Mouse (Mus musculus) lung, embryonic 14.5 days (tissue): ENCODE data around the gene Acot7. TPM values are rescaled to one million over a fixed set of nuclear protein-coding genes. Genes with fewer than 3 reads are reported as not detected.

Experiments
- ATAC-seq: fragments of 200-750 bp; cut with Nextera tagmentation; 2 replicates; pipeline ENCODE4 v1.8.0; 2017; ENCODE audit warnings: mild to moderate bottlenecking, moderate TSS enrichment, moderate library complexity; ENCODE audit not compliant: insufficient read depth
- DNase-seq: peaks from one replicate; pipeline ENCODE4 v3.0.0-alpha.2; 2015
- H3K27ac ChIP-seq: fragments of 300-500 bp; sonication (generic); 2 replicates; pipeline ENCODE4 v1.5.1; 2014; ENCODE audit warnings: low read depth, mild to moderate bottlenecking, moderate library complexity
- H3K27me3 ChIP-seq: fragments of 300-500 bp; sonication (generic); 2 replicates; pipeline ENCODE4 v1.6.1; 2014; ENCODE audit warnings: low read length, control low read depth; ENCODE audit not compliant: insufficient read depth
- H3K36me3 ChIP-seq: fragments of 300-500 bp; sonication (generic); 2 replicates; pipeline ENCODE4 v1.6.1; 2014; ENCODE audit warnings: control low read depth; ENCODE audit not compliant: insufficient read depth
- H3K4me1 ChIP-seq: fragments of 300-500 bp; sonication (generic); 2 replicates; pipeline ENCODE4 v1.6.1; 2014; ENCODE audit warnings: antibody characterized with exemption, control low read depth; ENCODE audit not compliant: insufficient read depth
- H3K4me2 ChIP-seq: fragments of 300-500 bp; sonication (generic); 2 replicates; pipeline ENCODE4 v1.6.1; 2014; ENCODE audit warnings: mild to moderate bottlenecking
- H3K4me3 ChIP-seq: fragments of 300-500 bp; sonication (generic); 2 replicates; pipeline ENCODE4 v1.5.1; 2014; ENCODE audit warnings: low read depth, low read length
- H3K9ac ChIP-seq: fragments of 300-500 bp; sonication (generic); 2 replicates; pipeline ENCODE4 v1.6.1; 2014
- H3K9me3 ChIP-seq: fragments of 300-500 bp; sonication (generic); 2 replicates; pipeline ENCODE4 v1.6.1; 2016; ENCODE audit warnings: low read depth, low read length, control low read depth
- CTCF ChIP-seq: IDR thresholded peaks from 2 replicates; pipeline ENCODE4 v1.5.1; 2016; ENCODE audit warnings: antibody characterized with exemption, low read depth
- WGBS: fragments of 180-500 bp; shearing (Covaris S2); extraction: QIAGEN DNeasy Blood & Tissue Kit; methylation state at CpG from one replicate; pipeline ENCODE4 v1.1.7; 2014; 5-methylcytosine and 5-hydroxymethylcytosine counted together
- polyA plus RNA-seq: library from polyadenylated mRNA; unstranded; fragments of >200 nt; fragmentation: Nextera tagmentation; extraction: Ambion mirVana; gene quantifications from 2 replicates; pipeline ENCODE4 v1.2.1, GENCODE M21; 2014

Acot7 gene
- polyA plus RNA-seq, 1 experiment from 2014 or later, result 55.8 TPM

DNA sequence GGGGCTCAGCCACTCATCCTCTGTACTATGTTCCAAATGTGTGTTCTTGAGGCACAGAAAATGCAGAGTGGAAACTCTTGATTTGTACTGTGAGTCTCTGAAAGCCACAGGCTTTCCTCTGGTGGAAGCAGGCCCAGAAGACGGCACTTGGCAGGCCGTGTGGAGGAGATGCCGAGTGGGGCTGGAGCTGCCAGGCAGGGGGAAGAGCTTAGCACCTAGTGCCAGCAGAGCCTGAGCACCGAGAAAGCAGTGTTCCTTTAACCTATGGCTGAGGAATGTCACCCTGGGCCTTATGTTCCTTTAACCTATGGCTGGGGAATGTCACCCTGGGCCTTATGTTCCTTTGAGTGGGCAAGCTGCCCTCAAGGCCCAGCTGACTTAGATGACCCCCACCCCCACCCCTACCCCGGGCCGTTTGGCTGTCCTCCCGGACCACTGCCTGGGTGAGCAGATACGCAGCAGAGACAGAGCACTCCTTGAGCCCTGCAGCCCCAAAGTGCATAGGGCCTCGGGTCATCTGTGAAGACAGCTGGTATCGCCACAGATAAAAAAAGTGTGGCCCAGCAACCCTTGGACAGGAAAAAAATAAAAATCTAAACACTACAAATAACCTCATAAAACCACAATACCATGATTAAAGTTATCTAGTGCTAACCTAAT, 88.4 kb downstream of the Acot7 start:
- ATAC-seq, result no peak

DNA sequence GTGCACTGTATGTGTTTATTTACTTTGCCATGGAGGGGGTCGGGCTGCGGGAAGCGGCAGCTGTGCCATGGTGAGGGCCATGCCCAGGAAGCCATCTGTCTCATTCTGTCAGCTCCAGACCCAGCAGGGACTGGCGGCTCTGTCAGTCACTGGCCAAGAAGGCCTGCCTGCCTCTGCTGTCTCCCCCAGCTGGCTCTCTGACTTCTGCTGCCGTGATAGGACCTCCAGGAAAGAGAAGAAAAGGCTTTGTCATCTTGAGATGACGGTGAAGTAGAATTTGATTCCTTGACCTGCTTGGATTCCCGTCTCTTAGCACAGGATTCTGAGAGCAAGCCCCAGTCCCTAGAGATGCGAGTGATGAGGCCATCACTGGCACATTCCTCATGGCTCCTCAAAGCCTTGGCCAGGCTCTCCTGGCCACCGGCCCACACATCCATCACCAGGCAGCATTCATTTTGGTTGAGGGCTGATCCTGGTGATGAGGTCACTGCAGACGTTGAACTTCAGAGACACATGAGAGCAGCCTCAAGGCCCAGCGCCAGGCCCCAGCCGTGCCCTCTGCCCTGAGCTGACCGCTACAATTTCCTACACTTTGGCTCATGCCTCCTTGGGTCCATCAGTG, 89.9 kb downstream of the Acot7 start:
- H3K36me3 ChIP-seq, result no peaks in the 10 kb centered on the region
- no peak overlapping the region for H3K4me3 ChIP-seq
- H3K9me3 ChIP-seq, result no peaks in the 10 kb centered on the region
- H3K27me3 ChIP-seq, result no peaks in the 10 kb centered on the region
- WGBS, result 45% methylated on average over 13 of the region's 13 CpGs
- no peak overlapping the region for H3K4me2 ChIP-seq
- H3K9ac ChIP-seq, result no peak overlapping the region
- no peak overlapping the region for H3K27ac ChIP-seq
- DNase-seq (peak; percentile 39), ATAC-seq (no peak)
- H3K4me1 ChIP-seq, result peaks cover 16% of the 10 kb centered on the region
- no peak for TF ChIP-seq CTCF

More for the DNA sequence above, 88.4 kb downstream of the Acot7 start:
- Histone ChIP-seq H3K4me2 (no peak overlapping the region), H3K9me3 (no peaks in the 10 kb centered on the region), H3K9ac (no peak overlapping the region), H3K4me1 (peaks cover 11% of the 10 kb centered on the region), H3K27ac (no peak overlapping the region), H3K27me3 (no peaks in the 10 kb centered on the region), H3K4me3 (no peak overlapping the region), H3K36me3 (no peaks in the 10 kb centered on the region)
- DNase-seq, result no peak
- 39% methylated on average over 10 of the region's 10 CpGs for WGBS
- TF ChIP-seq CTCF, result no peak

DNA sequence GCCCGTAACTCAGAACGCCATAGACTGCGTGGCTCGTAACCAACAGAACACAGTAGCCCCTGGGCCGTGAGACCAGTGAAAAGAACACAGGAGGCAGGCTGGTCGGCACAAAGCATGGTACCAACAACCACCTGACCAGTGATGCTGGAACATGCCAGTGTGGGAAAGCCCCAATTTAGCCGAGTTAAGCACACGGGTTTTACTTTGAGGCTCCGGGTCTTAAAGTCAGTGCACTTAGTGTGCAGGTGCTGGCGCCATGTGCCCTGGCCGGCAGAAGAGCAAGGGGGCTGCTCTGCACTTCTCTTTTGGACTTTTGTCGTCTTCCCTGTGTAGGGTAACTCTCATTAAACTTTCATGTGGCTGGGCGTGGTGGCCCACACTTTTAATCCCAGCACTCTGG, 92.0 kb downstream of the Acot7 start:
- no peak for TF ChIP-seq CTCF
- no peak overlapping the region for H3K9ac ChIP-seq
- peaks cover under 1% of the 10 kb centered on the region; the same call in 1 of the 2 replicates for H3K27me3 ChIP-seq
- H3K4me2 ChIP-seq, result no peak overlapping the region
- 87% methylated on average over 13 of the region's 13 CpGs for WGBS
- H3K36me3 ChIP-seq, result no peaks in the 10 kb centered on the region
- H3K4me3 ChIP-seq, result no peak overlapping the region
- no peak overlapping the region for H3K27ac ChIP-seq
- ATAC-seq (no peak), DNase-seq (no peak)
- H3K4me1 ChIP-seq, result peaks cover 16% of the 10 kb centered on the region; the same call in 1 of the 2 replicates
- no peaks in the 10 kb centered on the region for H3K9me3 ChIP-seq

DNA sequence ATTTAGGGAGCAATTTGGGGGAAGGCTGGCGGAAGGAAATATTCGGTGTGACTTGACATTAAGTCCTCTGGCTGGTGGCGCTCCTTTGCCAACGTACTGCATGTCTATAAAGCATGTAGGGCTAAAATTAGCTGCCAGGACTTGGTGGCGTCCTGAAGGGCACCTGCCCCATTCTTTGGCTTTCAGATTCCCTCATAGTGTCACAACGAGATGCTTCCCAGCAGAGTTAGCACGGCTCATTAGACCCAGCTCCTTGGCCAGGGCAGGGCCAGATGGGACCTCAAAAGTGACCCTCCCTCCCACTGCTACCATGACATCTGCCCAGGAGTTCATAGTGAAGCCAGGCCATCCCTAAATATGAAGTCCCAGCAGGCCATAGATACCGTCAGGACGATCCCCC, 92.7 kb downstream of the Acot7 start:
- Histone ChIP-seq H3K4me3 (no peak overlapping the region), H3K36me3 (no peaks in the 10 kb centered on the region), H3K9ac (no peak overlapping the region), H3K4me1 (peaks cover 16% of the 10 kb centered on the region; the same call in 1 of the 2 replicates), H3K27me3 (peaks cover 7% of the 10 kb centered on the region), H3K27ac (no peak overlapping the region), H3K9me3 (no peaks in the 10 kb centered on the region), H3K4me2 (no peak overlapping the region)
- WGBS, result 81% methylated on average over 9 of the region's 9 CpGs
- ATAC-seq, result no peak
- TF ChIP-seq CTCF, result no peak
- DNase-seq, result no peak

DNA sequence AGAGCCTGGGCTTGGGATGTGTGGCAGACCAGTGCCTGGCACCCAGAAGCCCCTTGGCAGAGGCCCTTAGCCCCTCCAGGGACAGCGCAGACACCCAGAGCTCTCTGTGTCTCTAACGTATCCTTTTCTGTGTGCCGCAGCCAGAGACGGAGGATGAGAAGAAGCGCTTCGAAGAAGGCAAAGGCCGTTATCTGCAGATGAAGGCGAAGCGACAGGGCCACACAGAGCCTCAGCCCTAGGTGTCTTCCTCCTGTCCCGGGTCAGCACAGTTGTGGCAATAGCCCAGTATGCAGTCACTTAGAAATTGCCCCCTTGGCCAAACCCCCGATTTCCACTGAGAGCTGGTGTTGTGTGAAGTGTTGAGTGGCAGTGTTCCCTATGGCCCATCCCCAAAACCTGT, 93.4 kb downstream of the Acot7 start:
- peaks cover 7% of the 10 kb centered on the region for H3K27me3 ChIP-seq
- DNase-seq (no peak), ATAC-seq (no peak)
- TF ChIP-seq CTCF, result no peak
- no peak overlapping the region for H3K4me3 ChIP-seq
- H3K9ac ChIP-seq, result no peak overlapping the region
- H3K9me3 ChIP-seq, result no peaks in the 10 kb centered on the region
- no peaks in the 10 kb centered on the region for H3K36me3 ChIP-seq
- peaks cover 16% of the 10 kb centered on the region; the same call in 1 of the 2 replicates for H3K4me1 ChIP-seq
- H3K4me2 ChIP-seq, result no peak overlapping the region
- peak overlapping the region; percentile 80; the same call in 1 of the 2 replicates for H3K27ac ChIP-seq
- WGBS, result 87% methylated on average over 11 of the region's 11 CpGs

DNA sequence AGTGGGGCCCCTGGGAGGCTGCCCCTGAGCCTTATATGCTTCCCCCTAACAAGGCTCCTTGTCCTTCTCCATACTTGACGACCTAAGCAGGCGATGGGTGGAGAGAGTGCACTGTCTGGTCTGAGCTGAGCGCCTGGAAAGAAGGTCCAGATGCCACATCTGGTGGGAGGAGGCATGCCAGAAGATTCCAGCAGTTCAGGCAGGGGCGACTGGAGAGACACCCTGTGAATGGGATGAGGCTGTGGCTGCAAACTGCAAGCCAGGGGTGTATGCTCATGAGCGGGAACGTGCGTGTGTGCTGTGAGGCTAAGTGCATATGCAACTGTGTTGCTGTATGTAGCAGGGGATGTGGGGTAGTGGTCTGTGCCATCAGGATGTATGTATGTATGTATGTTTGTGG, 94.1 kb downstream of the Acot7 start:
- H3K4me3 ChIP-seq, result no peak overlapping the region
- no peak overlapping the region for H3K9ac ChIP-seq
- H3K4me1 ChIP-seq, result peaks cover 16% of the 10 kb centered on the region; the same call in 1 of the 2 replicates
- H3K4me2 ChIP-seq, result no peak overlapping the region
- TF ChIP-seq CTCF, result no peak
- peak overlapping the region; percentile 80 for H3K27ac ChIP-seq
- peaks cover 7% of the 10 kb centered on the region for H3K27me3 ChIP-seq
- H3K9me3 ChIP-seq, result no peaks in the 10 kb centered on the region
- ATAC-seq (peak; percentile 12), DNase-seq (peak; percentile 36)
- no peaks in the 10 kb centered on the region for H3K36me3 ChIP-seq
- WGBS, result 50% methylated on average over 7 of the region's 7 CpGs

DNA sequence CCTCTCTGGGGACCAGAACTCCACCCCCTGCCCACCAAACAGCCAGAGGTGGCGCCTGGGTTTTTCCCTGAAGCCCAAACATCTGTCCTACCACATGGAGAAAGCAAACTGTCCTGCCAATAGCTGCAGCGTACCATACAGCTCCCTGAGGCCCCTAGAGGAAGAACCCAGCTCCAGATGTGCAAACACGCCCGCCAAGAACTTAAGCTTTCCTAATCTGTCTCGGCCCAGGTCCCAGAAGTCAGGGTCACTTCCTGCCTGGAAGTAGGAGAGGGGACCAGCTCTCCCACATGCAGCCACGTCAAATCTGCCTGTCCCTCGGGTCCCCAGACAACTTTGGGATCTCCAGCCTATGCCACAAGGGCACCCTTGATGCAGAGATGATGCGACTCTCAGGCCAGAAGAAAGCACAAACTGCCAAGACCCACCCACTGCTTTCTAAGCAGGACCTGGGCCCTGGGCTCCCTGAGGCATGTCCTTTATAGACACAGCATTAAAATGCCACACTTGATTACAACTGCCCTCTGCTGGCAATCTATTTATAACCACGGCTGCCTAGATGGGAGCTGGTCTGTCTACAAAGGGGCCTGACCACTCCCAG, 94.6 kb downstream of the Acot7 start:
- peak; percentile 58 for ATAC-seq
- peaks cover 7% of the 10 kb centered on the region for H3K27me3 ChIP-seq

More for the DNA sequence above, 94.6 kb downstream of the Acot7 start:
- H3K4me2 ChIP-seq, result no peak overlapping the region
- DNase-seq, result peak; percentile 88
- H3K9me3 ChIP-seq, result no peaks in the 10 kb centered on the region
- WGBS, result 14% methylated on average over 9 of the region's 9 CpGs
- no peak overlapping the region for H3K9ac ChIP-seq
- H3K36me3 ChIP-seq, result no peaks in the 10 kb centered on the region
- peak overlapping the region; percentile 80 for H3K27ac ChIP-seq
- no peak overlapping the region for H3K4me3 ChIP-seq
- peak; percentile 41 for TF ChIP-seq CTCF
- H3K4me1 ChIP-seq, result peaks cover 13% of the 10 kb centered on the region; the same call in 1 of the 2 replicates
